Mouse (Mus musculus): Measurements from ENCODE around the gene E130114P18Rik. TPM values are rescaled to one million over a fixed set of nuclear protein-coding genes. Genes with fewer than 3 reads are reported as not detected.

E130114P18Rik gene
- polyA plus RNA-seq, 1 experiment from 2014 or later, result 2.7 TPM

DNA sequence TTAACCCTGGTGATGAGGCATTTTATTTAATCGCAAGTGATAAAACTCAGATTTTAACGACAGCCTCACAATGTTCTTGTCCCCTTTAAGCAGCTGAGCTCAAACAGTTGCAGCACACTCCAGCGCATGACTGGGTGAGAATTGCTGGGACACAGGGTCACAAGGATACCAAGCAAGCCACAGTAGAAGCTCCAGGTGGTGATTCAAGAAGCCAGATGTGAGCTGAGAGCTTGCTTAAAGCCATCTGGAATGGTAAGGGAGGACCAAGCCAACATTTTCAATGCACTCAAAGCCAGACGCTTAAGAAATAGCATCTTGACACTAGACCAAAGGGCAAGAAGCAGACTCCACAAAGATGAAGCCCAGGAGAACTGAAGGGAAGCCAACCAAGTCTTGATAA is 83.9 kb downstream of the E130114P18Rik start:
- Histone ChIP-seq H3K4me3 (no peak overlapping the region), H3K4me1 (no peaks in the 10 kb centered on the region), H3K27me3 (ENCODE audit: low read depth, poor library complexity, severe bottlenecking) (no peaks in the 10 kb centered on the region), H3K27ac (replicated peaks) (no peak overlapping the region), H3K9me3 (replicated peaks) (no peaks in the 10 kb centered on the region), H3K36me3 (no peaks in the 10 kb centered on the region)
- 94% methylated on average over 4 of the region's 4 CpGs for WGBS
- DNase-seq (ENCODE audit: low spot score), result no peak

GRCm38 (mm10) chr4:97693054-97693453 is 84.8 kb downstream of the E130114P18Rik start:
- Histone ChIP-seq H3K9me3 (replicated peaks) (no peaks in the 10 kb centered on the region), H3K27ac (replicated peaks) (no peak overlapping the region), H3K4me1 (no peaks in the 10 kb centered on the region), H3K27me3 (ENCODE audit: low read depth, poor library complexity, severe bottlenecking) (no peaks in the 10 kb centered on the region), H3K36me3 (no peaks in the 10 kb centered on the region), H3K4me3 (no peak overlapping the region)
- WGBS, result 83% methylated on average over 4 of the region's 4 CpGs
- no peak for DNase-seq (ENCODE audit: low spot score)

GRCm38 (mm10) chr4:97690384-97690766 is 87.5 kb downstream of the E130114P18Rik start:
- Histone ChIP-seq H3K4me1 (peaks cover 5% of the 10 kb centered on the region), H3K9me3 (replicated peaks) (no peaks in the 10 kb centered on the region), H3K4me3 (no peak overlapping the region), H3K36me3 (no peaks in the 10 kb centered on the region), H3K27ac (replicated peaks) (peak overlapping the region; percentile 55; the same call in 1 of the 2 replicates), H3K27me3 (ENCODE audit: low read depth, poor library complexity, severe bottlenecking) (no peaks in the 10 kb centered on the region)
- no peak for DNase-seq (ENCODE audit: low spot score)
- WGBS, result 87% methylated on average over 7 of the region's 7 CpGs

DNA sequence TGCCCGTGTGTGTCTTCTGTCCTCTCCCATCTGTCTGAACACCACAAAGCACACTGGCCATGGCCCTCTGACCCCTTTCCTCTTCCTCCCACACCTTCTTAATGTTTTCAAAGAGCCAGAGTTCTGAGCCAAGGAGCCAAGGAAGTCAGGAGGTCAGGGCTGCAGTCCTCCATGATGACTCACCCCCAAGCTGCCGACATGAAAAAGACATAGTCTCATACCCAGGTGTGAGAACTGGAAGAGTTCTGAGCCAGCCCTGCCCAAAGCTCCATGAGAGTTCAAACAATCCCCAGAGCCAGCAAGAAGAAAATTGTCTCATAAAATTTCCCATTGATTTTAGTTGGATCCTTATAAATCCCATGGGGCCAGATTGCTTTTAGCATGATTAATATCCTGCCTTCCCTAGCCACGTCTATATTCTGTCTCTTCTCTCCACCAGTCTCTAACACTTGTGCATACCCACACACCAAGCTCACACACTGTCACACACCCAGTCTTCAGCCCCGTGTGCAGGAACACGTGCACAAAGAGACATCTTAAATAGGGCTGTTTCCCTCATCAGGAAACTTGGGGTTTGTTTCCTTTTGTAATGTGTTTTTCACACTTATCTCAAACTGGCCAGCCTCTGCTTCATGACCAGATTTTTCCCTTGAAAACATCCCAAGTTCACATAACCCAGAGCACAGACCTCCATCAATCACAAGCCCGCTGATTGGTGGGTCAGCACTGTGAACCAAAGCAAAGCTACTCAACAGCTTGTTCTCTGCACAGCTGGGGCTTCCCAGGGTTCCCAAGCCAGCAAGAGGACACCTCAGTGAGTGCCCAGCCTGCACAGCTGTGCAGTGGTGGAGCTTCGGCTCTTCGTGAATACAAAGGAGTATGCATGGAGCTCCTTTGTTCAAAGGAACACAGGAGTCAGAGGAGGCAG is 88.2 kb downstream of the E130114P18Rik start:
- peak overlapping the region; percentile 55; the same call in 1 of the 2 replicates for H3K27ac ChIP-seq (replicated peaks)
- no peak for DNase-seq (ENCODE audit: low spot score)
- peaks cover 5% of the 10 kb centered on the region for H3K4me1 ChIP-seq
- no peaks in the 10 kb centered on the region for H3K9me3 ChIP-seq (replicated peaks)
- H3K27me3 ChIP-seq (ENCODE audit: low read depth, poor library complexity, severe bottlenecking), result no peaks in the 10 kb centered on the region
- WGBS, result 79% methylated on average over 8 of the region's 8 CpGs
- H3K36me3 ChIP-seq, result no peaks in the 10 kb centered on the region
- no peak overlapping the region for H3K4me3 ChIP-seq

DNA sequence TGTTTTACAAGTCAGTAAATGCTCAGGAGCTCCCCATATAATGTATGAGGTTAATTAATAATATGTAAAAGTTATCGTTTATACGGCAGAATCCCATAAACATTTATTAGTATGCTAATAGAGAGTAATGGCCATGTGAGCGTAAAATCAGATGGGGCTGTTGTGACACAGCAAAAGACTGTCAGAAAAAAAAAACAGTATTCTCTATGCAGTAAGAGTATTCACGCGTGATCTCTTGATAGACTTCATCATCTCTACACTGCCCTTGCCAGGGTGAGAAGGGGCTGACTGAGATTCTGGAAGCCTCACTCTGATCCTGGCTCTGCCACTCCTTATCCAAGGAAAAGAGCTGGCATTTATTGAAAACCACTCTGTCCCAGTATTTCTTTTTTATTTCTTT is 91.9 kb downstream of the E130114P18Rik start:
- 91% methylated on average over 5 of the region's 5 CpGs for WGBS
- Histone ChIP-seq H3K36me3 (no peaks in the 10 kb centered on the region), H3K4me3 (no peak overlapping the region)

GRCm38 (mm10) chr4:97676579-97676937 is 101.3 kb downstream of the E130114P18Rik start:
- H3K27me3 ChIP-seq (ENCODE audit: low read depth, poor library complexity, severe bottlenecking), result no peaks in the 10 kb centered on the region; the same call in none of the 2 replicates
- H3K36me3 ChIP-seq, result no peaks in the 10 kb centered on the region
- DNase-seq (ENCODE audit: low spot score), result no peak
- 46% methylated on average over 2 of the region's 2 CpGs for WGBS
- no peaks in the 10 kb centered on the region for H3K9me3 ChIP-seq (replicated peaks)
- H3K4me3 ChIP-seq, result no peak overlapping the region
- H3K27ac ChIP-seq (replicated peaks), result no peak overlapping the region
- H3K4me1 ChIP-seq, result peaks cover 27% of the 10 kb centered on the region

More for the DNA sequence above, 91.9 kb downstream of the E130114P18Rik start:
- Histone ChIP-seq H3K4me1 (peaks cover 5% of the 10 kb centered on the region), H3K27ac (replicated peaks) (no peak overlapping the region), H3K27me3 (ENCODE audit: low read depth, poor library complexity, severe bottlenecking) (no peaks in the 10 kb centered on the region), H3K9me3 (replicated peaks) (no peaks in the 10 kb centered on the region)
- DNase-seq (ENCODE audit: low spot score), result no peak

- Histone ChIP-seq H3K4me3 (peak overlapping the region; percentile 28; the same call in 1 of the 2 replicates), H3K27ac (replicated peaks) (no peak overlapping the region), H3K9me3 (replicated peaks) (no peaks in the 10 kb centered on the region), H3K36me3 (no peaks in the 10 kb centered on the region), H3K27me3 (ENCODE audit: low read depth, poor library complexity, severe bottlenecking) (no peaks in the 10 kb centered on the region; the same call in none of the 2 replicates), H3K4me1 (peaks cover 27% of the 10 kb centered on the region)
- WGBS, result 41% methylated on average over 16 of the region's 16 CpGs
- DNase-seq (ENCODE audit: low spot score), result no peak
Observed at GRCm38 (mm10) chr4:97675741-97676578, 101.9 kb downstream of the E130114P18Rik start.

- no peak for DNase-seq (ENCODE audit: low spot score)
- WGBS, result 79% methylated on average over 6 of the region's 6 CpGs
- H3K9me3 ChIP-seq (replicated peaks), result no peaks in the 10 kb centered on the region
- H3K27me3 ChIP-seq (ENCODE audit: low read depth, poor library complexity, severe bottlenecking), result no peaks in the 10 kb centered on the region; the same call in none of the 2 replicates
- peaks cover 33% of the 10 kb centered on the region for H3K4me1 ChIP-seq
- H3K27ac ChIP-seq (replicated peaks), result 0 out of 2 replicates have a peak overlapping the region, but pooled peaks have one; percentile 13
- H3K36me3 ChIP-seq, result no peaks in the 10 kb centered on the region
- H3K4me3 ChIP-seq, result no peak overlapping the region
Observed at GRCm38 (mm10) chr4:97673854-97674510, 103.9 kb downstream of the E130114P18Rik start.

DNA sequence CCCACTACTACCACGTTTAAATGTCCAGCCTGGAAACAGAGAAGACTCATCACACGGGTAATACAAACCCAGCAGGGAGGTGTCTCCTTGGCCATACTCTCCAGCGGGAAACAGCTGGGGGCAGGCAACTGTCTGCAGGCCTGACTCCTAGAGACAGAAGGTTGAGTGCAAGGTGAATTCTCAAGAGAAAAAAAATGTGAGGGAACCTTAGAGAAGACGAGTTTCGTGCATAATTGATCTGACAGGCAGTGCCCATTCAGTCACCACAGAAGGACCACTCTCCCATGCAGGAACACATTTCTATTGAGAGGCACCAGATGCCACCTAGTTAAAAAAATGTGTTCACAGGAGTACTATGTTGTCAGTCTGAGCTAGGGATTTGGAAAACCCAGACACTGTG is 105.4 kb downstream of the E130114P18Rik start:
- no peak for DNase-seq (ENCODE audit: low spot score)
- Histone ChIP-seq H3K27ac (replicated peaks) (no peak overlapping the region), H3K9me3 (replicated peaks) (no peaks in the 10 kb centered on the region), H3K4me3 (no peak overlapping the region), H3K36me3 (no peaks in the 10 kb centered on the region), H3K4me1 (peaks cover 33% of the 10 kb centered on the region), H3K27me3 (ENCODE audit: low read depth, poor library complexity, severe bottlenecking) (no peaks in the 10 kb centered on the region; the same call in 1 of the 2 replicates)
- WGBS, result 65% methylated on average over 5 of the region's 5 CpGs

GRCm38 (mm10) chr4:97671911-97672310 is 106.0 kb downstream of the E130114P18Rik start:
- Histone ChIP-seq H3K27me3 (ENCODE audit: low read depth, poor library complexity, severe bottlenecking) (no peaks in the 10 kb centered on the region; the same call in 1 of the 2 replicates), H3K36me3 (no peaks in the 10 kb centered on the region), H3K4me3 (no peak overlapping the region), H3K27ac (replicated peaks) (no peak overlapping the region), H3K4me1 (peaks cover 32% of the 10 kb centered on the region), H3K9me3 (replicated peaks) (no peaks in the 10 kb centered on the region)
- 94% methylated on average over 4 of the region's 4 CpGs for WGBS
- DNase-seq (ENCODE audit: low spot score), result no peak

GRCm38 (mm10) chr4:97670418-97670817 is 107.5 kb downstream of the E130114P18Rik start:
- H3K27ac ChIP-seq (replicated peaks), result no peak overlapping the region
- H3K4me1 ChIP-seq, result peaks cover 19% of the 10 kb centered on the region
- H3K4me3 ChIP-seq, result no peak overlapping the region
- no peaks in the 10 kb centered on the region for H3K27me3 ChIP-seq (ENCODE audit: low read depth, poor library complexity, severe bottlenecking)
- H3K9me3 ChIP-seq (replicated peaks), result no peaks in the 10 kb centered on the region
- no peaks in the 10 kb centered on the region for H3K36me3 ChIP-seq
- DNase-seq (ENCODE audit: low spot score), result no peak

- no peaks in the 10 kb centered on the region for H3K9me3 ChIP-seq (replicated peaks)
- H3K4me1 ChIP-seq, result peaks cover 22% of the 10 kb centered on the region
- H3K27me3 ChIP-seq (ENCODE audit: low read depth, poor library complexity, severe bottlenecking), result no peaks in the 10 kb centered on the region
- no peaks in the 10 kb centered on the region for H3K36me3 ChIP-seq
- DNase-seq (ENCODE audit: low spot score), result no peak
- 62% methylated on average over 3 of the region's 3 CpGs for WGBS
- H3K27ac ChIP-seq (replicated peaks), result no peak overlapping the region
- H3K4me3 ChIP-seq, result no peak overlapping the region
Observed at GRCm38 (mm10) chr4:97669808-97670207, 108.1 kb downstream of the E130114P18Rik start.

Data from midbrain, embryonic 10.5 days (tissue).